Mouse (Mus musculus): ENCODE measurements around the gene Psmc3.

DNA sequence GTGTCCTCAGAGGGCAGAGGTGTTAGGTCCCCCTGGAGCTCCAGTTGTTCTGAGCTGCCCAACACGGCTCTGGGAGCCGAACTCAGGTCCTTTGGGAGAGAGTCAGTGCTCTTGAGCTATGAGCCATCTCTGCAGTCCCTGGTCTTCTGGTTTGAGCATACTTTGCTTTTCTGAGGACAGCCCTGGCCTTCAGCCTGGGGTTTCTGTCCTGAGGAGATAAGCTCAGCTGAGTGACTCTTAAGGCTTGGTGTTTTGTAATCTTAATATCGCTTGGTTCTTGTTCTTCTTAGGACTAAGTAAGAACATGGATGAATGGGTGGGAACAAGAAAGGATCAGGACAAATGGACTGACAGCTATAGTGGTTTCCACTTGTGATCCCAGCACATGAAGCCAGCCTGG is 54.3 kb downstream of the Psmc3 start:
- TF ChIP-seq CTCF (IDR thresholded peaks at IDR 0.05; ENCODE audit: extremely low read depth, insufficient read depth, low read length) = no peak
- TF ChIP-seq POLR2A (IDR thresholded peaks at IDR 0.05; ENCODE audit: extremely low read depth, insufficient read depth, low read length) = no peak
